Mouse (Mus musculus) forebrain, embryonic 12.5 days (tissue): ENCODE measurements around the gene Fam71b. TPM values are rescaled to one million over a fixed set of nuclear protein-coding genes. Genes with fewer than 3 reads are reported as not detected.

Experiments used
- ATAC-seq: fragments of 200-750 bp; cut with Nextera tagmentation; 2 replicates; pipeline ENCODE4 v1.8.0; 2017; ENCODE audit warnings: moderate TSS enrichment; ENCODE audit not compliant: low FRiP score
- H3K27ac ChIP-seq: fragments of 300-500 bp; sonication (generic); 2 replicates; pipeline ENCODE4 v1.5.1; 2016; ENCODE audit warnings: mild to moderate bottlenecking
- H3K27me3 ChIP-seq: fragments of 300-500 bp; sonication (generic); 2 replicates; pipeline ENCODE4 v1.6.1; 2016; ENCODE audit warnings: mild to moderate bottlenecking
- H3K36me3 ChIP-seq: fragments of 300-500 bp; sonication (generic); replicated peaks from 2 replicates; pipeline ENCODE4 v1.6.1; 2016; ENCODE audit warnings: mild to moderate bottlenecking
- H3K4me1 ChIP-seq: fragments of 300-500 bp; sonication (generic); 2 replicates; pipeline ENCODE4 v1.6.1; 2016
- H3K4me2 ChIP-seq: fragments of 300-500 bp; sonication (generic); 2 replicates; pipeline ENCODE4 v1.6.1; 2016; ENCODE audit warnings: mild to moderate bottlenecking, moderate library complexity
- H3K4me3 ChIP-seq: fragments of 300-500 bp; sonication (generic); replicated peaks from 2 replicates; pipeline ENCODE4 v1.5.1; 2016; ENCODE audit warnings: mild to moderate bottlenecking
- H3K9ac ChIP-seq: fragments of 300-500 bp; sonication (generic); 2 replicates; pipeline ENCODE4 v1.6.1; 2016; ENCODE audit warnings: mild to moderate bottlenecking
- H3K9me3 ChIP-seq: fragments of 300-500 bp; sonication (generic); 2 replicates; pipeline ENCODE4 v1.6.1; 2016
- WGBS: fragments of 180-500 bp; shearing (Covaris S2); methylation state at CpG from one replicate; pipeline ENCODE4 v1.1.7; 2016; 5-methylcytosine and 5-hydroxymethylcytosine counted together
- polyA plus RNA-seq: library from polyadenylated mRNA; unstranded; fragments of >200 nt; fragmentation: Nextera tagmentation; extraction: Ambion mirVana; gene quantifications from 2 replicates; pipeline ENCODE4 v1.2.1, GENCODE M21; 2016

Gene Fam71b
- polyA plus RNA-seq, 1 experiment from 2014 or later, result not detected

GRCm38 (mm10) chr11:46372331-46372953, 23.9 kb upstream of the Fam71b start:
- Histone ChIP-seq H3K27ac (no peak overlapping the region), H3K4me3 (no peak overlapping the region), H3K9ac (no peak overlapping the region), H3K36me3 (no peaks in the 10 kb centered on the region), H3K9me3 (no peaks in the 10 kb centered on the region), H3K4me2 (no peak overlapping the region), H3K4me1 (no peaks in the 10 kb centered on the region), H3K27me3 (no peaks in the 10 kb centered on the region)
- no peak for ATAC-seq
- 85% methylated on average over 8 of the region's 8 CpGs for WGBS

GRCm38 (mm10) chr11:46373071-46374030, 23.0 kb upstream of the Fam71b start:
- H3K9ac ChIP-seq, result no peak overlapping the region
- no peak for ATAC-seq

GRCm38 (mm10) chr11:46375015-46375414, 21.3 kb upstream of the Fam71b start:
- Histone ChIP-seq H3K4me3 (no peak overlapping the region), H3K4me1 (no peaks in the 10 kb centered on the region), H3K9me3 (no peaks in the 10 kb centered on the region), H3K4me2 (no peak overlapping the region), H3K27ac (no peak overlapping the region), H3K9ac (no peak overlapping the region), H3K27me3 (no peaks in the 10 kb centered on the region), H3K36me3 (no peaks in the 10 kb centered on the region)
- 92% methylated on average over 8 of the region's 8 CpGs for WGBS
- ATAC-seq, result no peak

More at GRCm38 (mm10) chr11:46373071-46374030, 23.0 kb upstream of the Fam71b start:
- Histone ChIP-seq H3K4me3 (no peak overlapping the region), H3K27me3 (no peaks in the 10 kb centered on the region), H3K27ac (no peak overlapping the region), H3K36me3 (no peaks in the 10 kb centered on the region), H3K4me2 (no peak overlapping the region), H3K4me1 (no peaks in the 10 kb centered on the region), H3K9me3 (no peaks in the 10 kb centered on the region)
- WGBS, result 81% methylated on average over 13 of the region's 13 CpGs

GRCm38 (mm10) chr11:46377316-46377715, 19.0 kb upstream of the Fam71b start:
- Histone ChIP-seq H3K9ac (no peak overlapping the region), H3K36me3 (no peaks in the 10 kb centered on the region), H3K27me3 (no peaks in the 10 kb centered on the region), H3K4me2 (no peak overlapping the region), H3K4me3 (no peak overlapping the region), H3K4me1 (no peaks in the 10 kb centered on the region), H3K27ac (no peak overlapping the region), H3K9me3 (no peaks in the 10 kb centered on the region)
- 90% methylated on average over 1 of the region's 1 CpGs for WGBS
- ATAC-seq, result no peak

- no peak for ATAC-seq
- Histone ChIP-seq H3K4me3 (no peak overlapping the region), H3K4me2 (no peak overlapping the region), H3K36me3 (no peaks in the 10 kb centered on the region), H3K4me1 (no peaks in the 10 kb centered on the region), H3K9me3 (no peaks in the 10 kb centered on the region), H3K9ac (no peak overlapping the region), H3K27ac (no peak overlapping the region), H3K27me3 (no peaks in the 10 kb centered on the region)
- WGBS, result 88% methylated on average over 8 of the region's 8 CpGs
These were observed 18.3 kb upstream of the Fam71b start for GRCm38 (mm10) chr11:46377819-46378782.

- H3K4me2 ChIP-seq, result no peak overlapping the region
- H3K27me3 ChIP-seq, result no peaks in the 10 kb centered on the region
- 86% methylated on average over 7 of the region's 7 CpGs for WGBS
- H3K4me3 ChIP-seq, result no peak overlapping the region
- no peaks in the 10 kb centered on the region for H3K4me1 ChIP-seq
- no peaks in the 10 kb centered on the region for H3K36me3 ChIP-seq
- H3K9ac ChIP-seq, result no peak overlapping the region
- no peak overlapping the region for H3K27ac ChIP-seq
- H3K9me3 ChIP-seq, result no peaks in the 10 kb centered on the region
- ATAC-seq, result no peak
These were observed 16.2 kb upstream of the Fam71b start for GRCm38 (mm10) chr11:46380097-46380675.

GRCm38 (mm10) chr11:46382466-46382865, 13.9 kb upstream of the Fam71b start:
- Histone ChIP-seq H3K4me1 (no peaks in the 10 kb centered on the region), H3K9me3 (no peaks in the 10 kb centered on the region), H3K9ac (no peak overlapping the region), H3K4me2 (no peak overlapping the region), H3K27me3 (no peaks in the 10 kb centered on the region), H3K36me3 (no peaks in the 10 kb centered on the region), H3K4me3 (no peak overlapping the region), H3K27ac (no peak overlapping the region)
- WGBS, result 95% methylated on average over 4 of the region's 4 CpGs
- no peak for ATAC-seq

GRCm38 (mm10) chr11:46384925-46385324, 11.4 kb upstream of the Fam71b start:
- ATAC-seq, result no peak
- Histone ChIP-seq H3K27me3 (no peaks in the 10 kb centered on the region), H3K4me3 (no peak overlapping the region), H3K4me1 (no peaks in the 10 kb centered on the region), H3K9me3 (no peaks in the 10 kb centered on the region), H3K27ac (no peak overlapping the region), H3K4me2 (no peak overlapping the region), H3K9ac (no peak overlapping the region), H3K36me3 (no peaks in the 10 kb centered on the region)
- WGBS, result 89% methylated on average over 2 of the region's 2 CpGs

GRCm38 (mm10) chr11:46386556-46386955, 9.8 kb upstream of the Fam71b start:
- no peaks in the 10 kb centered on the region for H3K9me3 ChIP-seq
- ATAC-seq, result no peak
- no peaks in the 10 kb centered on the region for H3K27me3 ChIP-seq
- no peak overlapping the region for H3K4me2 ChIP-seq
- no peak overlapping the region for H3K9ac ChIP-seq
- WGBS, result 90% methylated on average over 8 of the region's 8 CpGs
- no peak overlapping the region for H3K4me3 ChIP-seq
- H3K27ac ChIP-seq, result no peak overlapping the region
- H3K36me3 ChIP-seq, result no peaks in the 10 kb centered on the region
- H3K4me1 ChIP-seq, result no peaks in the 10 kb centered on the region

GRCm38 (mm10) chr11:46387061-46387460, 9.3 kb upstream of the Fam71b start:
- whole genome bisulfite sequencing, result 94% methylated on average over 8 of the region's 8 CpGs
- Histone ChIP-seq H3K9ac (no peak overlapping the region), H3K4me1 (no peaks in the 10 kb centered on the region), H3K36me3 (no peaks in the 10 kb centered on the region), H3K27me3 (no peaks in the 10 kb centered on the region), H3K4me2 (no peak overlapping the region), H3K4me3 (no peak overlapping the region), H3K27ac (no peak overlapping the region), H3K9me3 (no peaks in the 10 kb centered on the region)
- no peak for ATAC-seq

- Histone ChIP-seq H3K9me3 (no peaks in the 10 kb centered on the region), H3K4me2 (no peak overlapping the region), H3K4me3 (no peak overlapping the region), H3K27ac (no peak overlapping the region), H3K9ac (no peak overlapping the region), H3K4me1 (no peaks in the 10 kb centered on the region), H3K27me3 (no peaks in the 10 kb centered on the region), H3K36me3 (no peaks in the 10 kb centered on the region)
- ATAC-seq, result no peak
- WGBS, result 80% methylated on average over 6 of the region's 6 CpGs
These were observed 7.9 kb upstream of the Fam71b start for GRCm38 (mm10) chr11:46388438-46388837.
